Mouse (Mus musculus) ES-Bruce4 (cell line): ENCODE measurements around the gene Gldc. TPM values are rescaled to one million over a fixed set of nuclear protein-coding genes. Genes with fewer than 3 reads are reported as not detected.

Experiments
- H3K27ac ChIP-seq: 2 replicates; pipeline ENCODE4 v1.5.1; 2012; ENCODE audit warnings: low read length, inconsistent platforms; ENCODE audit not compliant: insufficient read depth
- H3K27me3 ChIP-seq: 2 replicates; pipeline ENCODE4 v1.6.1; 2012; ENCODE audit warnings: mild to moderate bottlenecking, low read length, inconsistent platforms; ENCODE audit not compliant: control insufficient read depth, poor library complexity, insufficient read depth, severe bottlenecking
- H3K36me3 ChIP-seq: 2 replicates; pipeline ENCODE4 v1.6.1; 2012; ENCODE audit warnings: inconsistent platforms, mild to moderate bottlenecking, low read length, moderate library complexity; ENCODE audit not compliant: control insufficient read depth, poor library complexity, insufficient read depth, severe bottlenecking
- H3K4me1 ChIP-seq: one replicate; pipeline ENCODE4 v1.8.1; 2011; ENCODE audit warnings: low read length; ENCODE audit not compliant: control insufficient read depth, insufficient read depth
- H3K4me3 ChIP-seq: 2 replicates; pipeline ENCODE4 v1.5.1; 2011; ENCODE audit warnings: low read depth, mild to moderate bottlenecking, low read length
- H3K9ac ChIP-seq: 2 replicates; pipeline ENCODE4 v1.6.1; 2012; ENCODE audit warnings: low read depth, mild to moderate bottlenecking, inconsistent platforms; ENCODE audit not compliant: poor library complexity, severe bottlenecking
- H3K9me3 ChIP-seq: replicated peaks from 2 replicates; pipeline ENCODE4 v1.6.1; 2012; ENCODE audit warnings: mild to moderate bottlenecking, low read length, inconsistent platforms; ENCODE audit not compliant: control insufficient read depth, poor library complexity, insufficient read depth, severe bottlenecking
- CTCF ChIP-seq: IDR thresholded peaks from one replicate; pipeline ENCODE4 v1.8.1; 2011; ENCODE audit warnings: low read depth, low read length
- EP300 ChIP-seq: IDR thresholded peaks from 2 replicates; pipeline ENCODE4 v1.6.1; 2011; ENCODE audit warnings: low read depth, low read length; ENCODE audit not compliant: insufficient read depth
- POLR2A ChIP-seq: IDR thresholded peaks from one replicate; pipeline ENCODE4 v1.8.1; 2011; ENCODE audit warnings: low read length; ENCODE audit not compliant: insufficient read depth
- polyA plus RNA-seq: library from polyadenylated mRNA; stranded (reverse); fragments of >200 nt; gene quantifications from 2 replicates; pipeline ENCODE4 v1.2.4, GENCODE M21; 2011; ENCODE audit warnings: low read depth; ENCODE audit not compliant: missing spikeins, insufficient read depth, insufficient read length

The Gldc gene
- polyA plus RNA-seq, 1 experiment, result 126 TPM

DNA sequence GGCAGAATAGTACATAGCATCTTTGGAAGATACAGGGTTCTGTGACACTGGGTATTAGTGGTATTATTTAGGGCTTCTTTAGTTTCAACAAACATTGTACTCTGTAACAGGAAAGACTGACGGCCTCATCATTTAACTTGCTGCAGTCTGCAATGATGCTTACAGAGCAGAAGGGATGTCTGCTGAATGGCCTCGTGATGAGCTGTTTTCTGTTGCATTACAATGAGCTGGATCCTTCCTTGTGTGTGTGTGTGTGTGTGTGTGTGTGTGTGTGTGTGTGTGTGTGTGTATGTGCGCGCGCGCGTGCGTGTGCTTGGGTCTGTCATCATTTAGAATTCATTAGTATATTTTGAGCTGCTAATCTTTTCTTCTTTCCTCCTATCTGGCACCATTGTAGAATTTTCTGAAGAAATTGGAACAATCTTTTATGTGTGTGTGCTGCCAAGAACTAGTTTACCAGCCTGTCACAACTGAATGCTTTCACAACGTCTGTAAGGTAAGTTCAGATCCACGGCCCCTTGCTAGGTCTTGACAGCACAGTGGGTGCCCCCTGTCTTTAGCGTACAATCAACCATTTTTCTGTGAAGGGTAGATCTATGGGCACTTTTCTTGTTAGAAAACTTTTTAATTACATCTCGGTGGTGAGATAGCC lies 83.5 kb downstream of the Gldc start:
- Histone ChIP-seq H3K36me3 (peaks cover 26% of the 10 kb centered on the region), H3K4me3 (no peak overlapping the region), H3K27ac (no peak overlapping the region), H3K27me3 (no peaks in the 10 kb centered on the region), H3K9me3 (peaks cover 3% of the 10 kb centered on the region; the same call in 1 of the 2 replicates), H3K9ac (no peak overlapping the region), H3K4me1 (no peaks in the 10 kb centered on the region)
- TF ChIP-seq EP300, result no peak
- TF ChIP-seq POLR2A, result no peak
- TF ChIP-seq CTCF, result no peak

DNA sequence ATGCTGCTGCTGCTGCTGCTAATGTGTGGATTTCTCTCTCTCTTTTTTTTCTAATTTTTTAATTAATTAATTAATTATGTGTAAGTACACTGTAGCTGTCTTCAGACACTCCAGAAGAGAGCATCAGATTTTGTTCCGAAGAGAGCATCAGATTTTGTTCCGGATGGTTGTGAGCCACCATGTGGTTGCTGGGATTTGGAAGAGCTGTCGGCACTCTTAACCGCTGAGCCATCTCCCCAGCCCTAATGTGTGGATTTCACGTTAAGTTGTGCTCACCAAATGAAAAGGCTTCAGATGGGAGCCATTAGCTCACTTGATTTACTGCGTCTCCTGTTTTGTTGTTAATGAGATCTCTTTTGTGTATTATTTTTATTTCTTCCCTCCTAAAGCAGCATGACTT lies 85.1 kb downstream of the Gldc start:
- H3K4me3 ChIP-seq, result no peak overlapping the region
- no peaks in the 10 kb centered on the region for H3K27me3 ChIP-seq
- peaks cover 3% of the 10 kb centered on the region; the same call in 1 of the 2 replicates for H3K9me3 ChIP-seq
- H3K36me3 ChIP-seq, result peaks cover 25% of the 10 kb centered on the region
- TF ChIP-seq EP300 (no peak), POLR2A (no peak)
- H3K27ac ChIP-seq, result no peak overlapping the region
- no peak overlapping the region for H3K9ac ChIP-seq
- H3K4me1 ChIP-seq, result no peaks in the 10 kb centered on the region

DNA sequence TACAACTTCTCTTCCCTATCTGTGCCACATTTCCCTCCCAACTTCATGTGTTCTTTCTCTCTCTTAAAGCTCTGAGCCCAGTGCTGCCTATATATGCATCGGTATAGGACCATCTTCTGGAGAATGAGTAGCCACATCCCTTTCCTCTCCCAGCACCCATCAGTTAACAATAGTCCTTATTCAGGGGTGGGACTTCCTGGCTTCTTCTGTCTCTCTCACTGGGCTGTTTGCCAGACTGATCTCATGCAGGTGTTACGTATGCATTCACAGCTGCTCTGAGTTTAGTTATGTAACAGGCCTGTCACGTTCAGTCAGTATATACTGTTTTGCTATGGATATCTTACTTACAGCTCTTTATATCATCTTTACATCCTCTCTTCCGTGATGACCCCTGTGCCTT lies 109.4 kb downstream of the Gldc start:
- Histone ChIP-seq H3K9ac (no peak overlapping the region), H3K4me3 (no peak overlapping the region), H3K4me1 (no peaks in the 10 kb centered on the region), H3K27ac (no peak overlapping the region), H3K27me3 (no peaks in the 10 kb centered on the region), H3K9me3 (no peaks in the 10 kb centered on the region), H3K36me3 (no peaks in the 10 kb centered on the region; the same call in 1 of the 2 replicates)
- TF ChIP-seq EP300 (no peak), CTCF (no peak), POLR2A (no peak)

DNA sequence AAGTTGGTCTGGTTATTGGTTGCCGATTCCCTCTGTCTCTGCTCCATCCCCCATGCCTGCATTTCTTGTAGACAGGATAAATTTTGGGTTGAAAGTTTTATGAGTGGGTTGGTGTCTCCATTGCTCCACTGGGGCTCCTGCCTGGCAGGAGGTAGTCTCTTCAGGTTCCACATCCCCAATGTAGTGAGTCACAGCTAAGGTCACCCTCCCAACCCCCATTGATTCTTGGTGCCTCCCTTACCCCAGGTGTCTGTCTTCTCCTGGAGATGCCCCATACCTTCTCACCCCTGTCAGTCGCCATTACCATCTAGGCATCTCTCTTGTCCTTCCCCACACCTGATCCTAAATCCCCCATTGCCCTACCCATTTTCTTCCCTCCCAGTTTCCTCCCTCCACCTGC lies 121.0 kb downstream of the Gldc start:
- no peaks in the 10 kb centered on the region for H3K27me3 ChIP-seq
- H3K27ac ChIP-seq, result no peak overlapping the region
- peaks cover 2% of the 10 kb centered on the region; the same call in 1 of the 2 replicates for H3K36me3 ChIP-seq
- H3K4me3 ChIP-seq, result no peak overlapping the region
- TF ChIP-seq CTCF (no peak), EP300 (no peak), POLR2A (no peak)
- H3K9me3 ChIP-seq, result no peaks in the 10 kb centered on the region
- H3K9ac ChIP-seq, result no peak overlapping the region
- peaks cover 1% of the 10 kb centered on the region for H3K4me1 ChIP-seq

DNA sequence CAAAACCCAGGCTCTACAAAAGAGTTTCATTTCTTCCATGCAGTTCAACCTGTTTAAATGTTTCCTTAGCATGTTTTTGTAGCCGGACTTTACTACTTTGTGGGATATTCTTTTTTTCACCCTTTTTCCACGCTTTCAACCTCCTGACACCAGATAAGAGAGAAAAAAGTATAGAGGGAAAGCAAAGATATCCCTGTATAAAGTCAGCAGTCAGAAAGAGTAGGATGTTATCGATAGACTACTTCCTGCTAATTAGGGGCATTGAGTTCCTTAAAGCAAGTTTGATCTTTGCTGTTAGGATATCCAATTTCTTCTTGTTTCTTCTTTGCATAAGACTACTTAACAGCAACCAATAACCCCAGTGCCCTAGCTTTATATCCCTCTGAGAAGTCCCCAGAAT lies 123.8 kb downstream of the Gldc start:
- Histone ChIP-seq H3K27me3 (no peaks in the 10 kb centered on the region), H3K9ac (no peak overlapping the region), H3K4me3 (no peak overlapping the region), H3K27ac (no peak overlapping the region), H3K36me3 (peaks cover 2% of the 10 kb centered on the region; the same call in 1 of the 2 replicates), H3K9me3 (no peaks in the 10 kb centered on the region), H3K4me1 (peaks cover 1% of the 10 kb centered on the region)
- TF ChIP-seq POLR2A (no peak), EP300 (no peak), CTCF (no peak)

DNA sequence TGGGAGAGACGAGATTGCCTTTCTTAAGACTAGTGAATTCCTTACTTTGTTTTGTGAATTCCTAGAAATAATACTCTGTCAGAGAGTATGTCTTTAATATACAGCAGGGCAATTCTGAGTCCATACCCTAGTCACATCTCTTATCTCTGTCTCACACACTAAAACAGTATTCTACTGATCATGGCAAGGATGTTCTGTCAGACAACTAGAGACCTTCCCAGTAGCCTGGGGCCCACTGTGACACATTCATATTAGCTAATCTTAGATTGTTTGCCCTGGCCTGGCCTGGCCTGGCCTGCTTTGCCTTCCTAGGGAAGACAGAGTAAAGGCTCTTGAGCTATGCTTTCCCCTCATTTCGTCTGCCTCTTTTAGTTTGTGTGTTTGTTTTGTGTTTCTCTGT lies 124.6 kb downstream of the Gldc start:
- no peaks in the 10 kb centered on the region for H3K27me3 ChIP-seq
- TF ChIP-seq CTCF (no peak), POLR2A (no peak), EP300 (no peak)
- no peak overlapping the region for H3K4me3 ChIP-seq
- H3K36me3 ChIP-seq, result peaks cover 2% of the 10 kb centered on the region; the same call in 1 of the 2 replicates
- peaks cover 1% of the 10 kb centered on the region for H3K4me1 ChIP-seq
- no peak overlapping the region for H3K9ac ChIP-seq
- H3K27ac ChIP-seq, result no peak overlapping the region
- H3K9me3 ChIP-seq, result no peaks in the 10 kb centered on the region

Other genes with a start within 250 kb of the Gldc start
- not detected in 2 replicates for gene Trpd52l3, start 171.6 kb downstream of the Gldc start, polyA plus RNA-seq
- 104 and 107 TPM in 2 replicates for gene Uhrf2, start 144.9 kb downstream of the Gldc start, polyA plus RNA-seq
- gene Mbl2, start 57.5 kb upstream of the Gldc start, polyA plus RNA-seq, result not detected in 2 replicates